Comparison of ENCODE assay signal across 8 mouse cellular contexts in genomic region chr6:116628095-116628494, GRCm38 (mm10). TPM values are rescaled to one million over a fixed set of nuclear protein-coding genes. Genes with fewer than 3 reads are reported as not detected.
DNase-seq lines count a peak whose midpoint lies in the region; ATAC-seq lines count a peak whose summit lies in the region.

No protein-coding gene starts in this region.

- peak overlapping the region; percentile 64 for H3K4me3 ChIP-seq in kidney, embryonic 14.5 days (ENCODE audit: low read length)
- H3K4me3 ChIP-seq in embryonic facial prominence, embryonic 10.5 days: peak overlapping the region; percentile 76
- H3K4me3 ChIP-seq in hindbrain, embryonic 15.5 days: peak overlapping the region; percentile 68
- H3K4me3 ChIP-seq in midbrain, embryonic 15.5 days: peak overlapping the region; percentile 89

- 0 out of 2 replicates have a peak, but pooled peaks cover 4% of the 10 kb centered on the region for H3K4me1 ChIP-seq in kidney, embryonic 14.5 days (ENCODE audit: control insufficient read depth, insufficient read depth, low read length)
- peaks cover 11% of the 10 kb centered on the region for H3K4me1 ChIP-seq in embryonic facial prominence, embryonic 10.5 days
- peaks cover 22% of the 10 kb centered on the region for H3K4me1 ChIP-seq in hindbrain, embryonic 15.5 days (replicated peaks)
- H3K4me1 ChIP-seq in midbrain, embryonic 15.5 days: peaks cover 20% of the 10 kb centered on the region

- H3K36me3 ChIP-seq in kidney, embryonic 14.5 days (ENCODE audit: control insufficient read depth, insufficient read depth, low read length): peaks cover 22% of the 10 kb centered on the region
- peaks cover 31% of the 10 kb centered on the region for H3K36me3 ChIP-seq in embryonic facial prominence, embryonic 10.5 days (replicated peaks)
- peaks cover 13% of the 10 kb centered on the region for H3K36me3 ChIP-seq in hindbrain, embryonic 15.5 days
- peaks cover 8% of the 10 kb centered on the region for H3K36me3 ChIP-seq in midbrain, embryonic 15.5 days (replicated peaks)

- no peaks in the 10 kb centered on the region for H3K9me3 ChIP-seq in kidney, embryonic 14.5 days (ENCODE audit: control insufficient read depth, low read length)
- H3K9me3 ChIP-seq in embryonic facial prominence, embryonic 10.5 days: no peaks in the 10 kb centered on the region
- no peaks in the 10 kb centered on the region for H3K9me3 ChIP-seq in hindbrain, embryonic 15.5 days
- H3K9me3 ChIP-seq in midbrain, embryonic 15.5 days: no peaks in the 10 kb centered on the region

- H3K27me3 ChIP-seq in kidney, embryonic 14.5 days (ENCODE audit: control insufficient read depth, insufficient read depth, low read length): no peaks in the 10 kb centered on the region
- no peaks in the 10 kb centered on the region for H3K27me3 ChIP-seq in embryonic facial prominence, embryonic 10.5 days (replicated peaks; ENCODE audit: low read depth, poor library complexity, severe bottlenecking)
- H3K27me3 ChIP-seq in hindbrain, embryonic 15.5 days: no peaks in the 10 kb centered on the region
- no peaks in the 10 kb centered on the region for H3K27me3 ChIP-seq in midbrain, embryonic 15.5 days (replicated peaks)

- ATAC-seq in kidney, embryonic 14.5 days (ENCODE audit: low FRiP score, low TSS enrichment): no peak
- ATAC-seq in hindbrain, embryonic 15.5 days (ENCODE audit: low FRiP score, low read depth): no peak
- 0 out of 2 replicates have a peak, but pooled peaks have one; percentile 27 for ATAC-seq in midbrain, embryonic 15.5 days (replicated peaks)

- peak overlapping the region; percentile 88 for H3K9ac ChIP-seq in kidney, embryonic 14.5 days (ENCODE audit: low read depth, low read length)
- peak overlapping the region; percentile 97 for H3K9ac ChIP-seq in hindbrain, embryonic 15.5 days
- H3K9ac ChIP-seq in midbrain, embryonic 15.5 days: peak overlapping the region; percentile 97

- DNase-seq in kidney, adult 11 months: no peak
- no peak for DNase-seq in embryonic facial prominence, embryonic 10.5 days (ENCODE audit: low spot score)
- DNase-seq in thymus, postnatal 14 days: no peak
- DNase-seq in cerebellum, postnatal 10 days: no peak
- DNase-seq in left cerebral cortex, postnatal 4 days: no peak

- H3K27ac ChIP-seq in kidney, embryonic 14.5 days (ENCODE audit: low read depth, low read length): peak overlapping the region; percentile 68
- H3K27ac ChIP-seq in embryonic facial prominence, embryonic 10.5 days (replicated peaks): peak overlapping the region; percentile 99
- peak overlapping the region; percentile 95 for H3K27ac ChIP-seq in hindbrain, embryonic 15.5 days (replicated peaks)
- peak overlapping the region; percentile 97 for H3K27ac ChIP-seq in midbrain, embryonic 15.5 days

- 20% methylated on average over 9 of the region's 9 CpGs for WGBS in kidney, embryonic 14.5 days
- WGBS in embryonic facial prominence, embryonic 10.5 days: 31% methylated on average over 9 of the region's 9 CpGs
- 8% methylated on average over 9 of the region's 9 CpGs for whole genome bisulfite sequencing in hindbrain, embryonic 15.5 days
- 11% methylated on average over 9 of the region's 9 CpGs for WGBS in midbrain, embryonic 15.5 days

- intact Hi-C loops in left cerebral cortex, postnatal 4 days (cut with DNase I): no loop called here

- H3K4me2 ChIP-seq in kidney, embryonic 14.5 days (replicated peaks; ENCODE audit: low read depth, low read length): peak overlapping the region; percentile 76
- H3K4me2 ChIP-seq in hindbrain, embryonic 15.5 days: peak overlapping the region; percentile 70
- peak overlapping the region; percentile 67 for H3K4me2 ChIP-seq in midbrain, embryonic 15.5 days

RNA-seq across cellular contexts. Expression of gene Zfp422, which starts 0.7 kb away (rescaled TPM):
- polyA plus RNA-seq in kidney, embryonic 14.5 days (2014; fragmentation: Nextera tagmentation; extraction: Ambion mirVana): 187 and 240 TPM in 2 replicates
- polyA plus RNA-seq in embryonic facial prominence, embryonic 10.5 days (2016; fragmentation: Nextera tagmentation; extraction: Ambion mirVana): 267 TPM in 2 replicates
- polyA plus RNA-seq in hindbrain, embryonic 15.5 days (2015; fragmentation: Nextera tagmentation; extraction: Ambion mirVana): 131 and 135 TPM in 2 replicates
- polyA plus RNA-seq in midbrain, embryonic 15.5 days (2015; fragmentation: Nextera tagmentation; extraction: Ambion mirVana): 148 and 151 TPM in 2 replicates
- total RNA-seq in left cerebral cortex, postnatal 4 days (2021): 10 to 100 TPM; 42.0 to 49.9 TPM

RNA-seq across cellular contexts. Expression of gene Depp1, which starts 22.3 kb away (rescaled TPM):
- polyA plus RNA-seq in kidney, embryonic 14.5 days (2014; fragmentation: Nextera tagmentation; extraction: Ambion mirVana): 23.1 and 27.5 TPM in 2 replicates
- polyA plus RNA-seq in embryonic facial prominence, embryonic 10.5 days (2016; fragmentation: Nextera tagmentation; extraction: Ambion mirVana): 16.5 and 20.6 TPM in 2 replicates
- 10.8 and 12.2 TPM in 2 replicates for polyA plus RNA-seq in hindbrain, embryonic 15.5 days (2015; fragmentation: Nextera tagmentation; extraction: Ambion mirVana)
- 8.7 and 10.0 TPM in 2 replicates for polyA plus RNA-seq in midbrain, embryonic 15.5 days (2015; fragmentation: Nextera tagmentation; extraction: Ambion mirVana)
- total RNA-seq in left cerebral cortex, postnatal 4 days (2021): 1 to 10 TPM in 1 of 2 experiments, under 1 TPM in 1; 0.54 to 2.7 TPM

RNA-seq across cellular contexts. Expression of gene Olfr215, which starts 44.1 kb away (rescaled TPM):
- not detected in 2 replicates for polyA plus RNA-seq in kidney, embryonic 14.5 days (2014; fragmentation: Nextera tagmentation; extraction: Ambion mirVana)
- polyA plus RNA-seq in embryonic facial prominence, embryonic 10.5 days (2016; fragmentation: Nextera tagmentation; extraction: Ambion mirVana): not detected in 2 replicates
- polyA plus RNA-seq in hindbrain, embryonic 15.5 days (2015; fragmentation: Nextera tagmentation; extraction: Ambion mirVana): not detected in 2 replicates
- not detected in 2 replicates for polyA plus RNA-seq in midbrain, embryonic 15.5 days (2015; fragmentation: Nextera tagmentation; extraction: Ambion mirVana)
- total RNA-seq in left cerebral cortex, postnatal 4 days (2021): not detected

RNA-seq across cellular contexts. Expression of gene Rassf4, which starts 45.7 kb away (rescaled TPM):
- 5.4 and 7.8 TPM in 2 replicates for polyA plus RNA-seq in kidney, embryonic 14.5 days (2014; fragmentation: Nextera tagmentation; extraction: Ambion mirVana)
- 12.8 and 19.0 TPM in 2 replicates for polyA plus RNA-seq in embryonic facial prominence, embryonic 10.5 days (2016; fragmentation: Nextera tagmentation; extraction: Ambion mirVana)
- 29.4 and 29.9 TPM in 2 replicates for polyA plus RNA-seq in hindbrain, embryonic 15.5 days (2015; fragmentation: Nextera tagmentation; extraction: Ambion mirVana)
- 10.4 and 10.6 TPM in 2 replicates for polyA plus RNA-seq in midbrain, embryonic 15.5 days (2015; fragmentation: Nextera tagmentation; extraction: Ambion mirVana)
- total RNA-seq in left cerebral cortex, postnatal 4 days (2021): 1 to 10 TPM; 2.9 to 3.4 TPM
